Mouse (Mus musculus) CH12F3 (cell line): ENCODE data around the gene Gm29797.

ENCODE experiments used
- in situ Hi-C: fragments of 300-500 bp; cut with MboI; formaldehyde crosslinking; loops from 2 replicates; pipeline ENCODE4 v1.14.3; 2020; ENCODE audit warnings: low sequenced_read_pairs

Gm29797 gene

GRCm38 (mm10) chr2:181671984-181672383, 15.2 kb downstream of the Gm29797 start:
- in situ Hi-C loops: no loop called here

- in situ Hi-C loops: no loop called here
These were observed 16.7 kb downstream of the Gm29797 start for GRCm38 (mm10) chr2:181673501-181673900.

- in situ Hi-C loops: no loop called here
These were observed 18.1 kb downstream of the Gm29797 start for GRCm38 (mm10) chr2:181674934-181675333.

- in situ Hi-C loops: no loop called here
These were observed 18.6 kb downstream of the Gm29797 start for GRCm38 (mm10) chr2:181675454-181675853.

GRCm38 (mm10) chr2:181676424-181676823, 19.6 kb downstream of the Gm29797 start:
- in situ Hi-C loops: no loop called here

GRCm38 (mm10) chr2:181677096-181677754, 20.4 kb downstream of the Gm29797 start:
- in situ Hi-C loops: no loop called here

GRCm38 (mm10) chr2:181677755-181678098, 20.9 kb downstream of the Gm29797 start:
- in situ Hi-C loops: no loop called here

- in situ Hi-C loops: no loop called here
These were observed 21.9 kb downstream of the Gm29797 start for GRCm38 (mm10) chr2:181678780-181679179.

GRCm38 (mm10) chr2:181679951-181680715, 23.3 kb downstream of the Gm29797 start, which contains the start of gene Tcea2:
Tcea2 (plus strand) TSS chr2:181680310.
- in situ Hi-C loops: no loop called here

- in situ Hi-C loops: no loop called here
These were observed 23.9 kb downstream of the Gm29797 start for GRCm38 (mm10) chr2:181680716-181681117.

- in situ Hi-C loops: no loop called here
These were observed 25.1 kb downstream of the Gm29797 start for GRCm38 (mm10) chr2:181681978-181682377.

- in situ Hi-C loops: no loop called here
These were observed 26.5 kb downstream of the Gm29797 start for GRCm38 (mm10) chr2:181683381-181683780.

- in situ Hi-C loops: no loop called here
These were observed 27.9 kb downstream of the Gm29797 start for GRCm38 (mm10) chr2:181684713-181685112.

GRCm38 (mm10) chr2:181685686-181686085, 28.9 kb downstream of the Gm29797 start:
- in situ Hi-C loops: no loop called here

GRCm38 (mm10) chr2:181687586-181687985, 30.8 kb downstream of the Gm29797 start:
- in situ Hi-C loops: no loop called here

GRCm38 (mm10) chr2:181689466-181690160, 32.8 kb downstream of the Gm29797 start:
- in situ Hi-C loops: no loop called here

GRCm38 (mm10) chr2:181691083-181691482, 34.2 kb downstream of the Gm29797 start:
- in situ Hi-C loops: no loop called here

- in situ Hi-C loops: no loop called here
These were observed 34.7 kb downstream of the Gm29797 start for GRCm38 (mm10) chr2:181691571-181691970.

GRCm38 (mm10) chr2:181692304-181692703, 35.5 kb downstream of the Gm29797 start:
- in situ Hi-C loops: no loop called here

GRCm38 (mm10) chr2:181693339-181694280, 36.8 kb downstream of the Gm29797 start, which contains the start of gene Rgs19:
Rgs19 (minus strand) TSS chr2:181693977.
- in situ Hi-C loops: no loop called here

- in situ Hi-C loops: no loop called here
These were observed 37.7 kb downstream of the Gm29797 start for GRCm38 (mm10) chr2:181694581-181694980.
